Mouse (Mus musculus) thymus, adult 2 months (tissue): ENCODE results near the gene Siglecf.

Experiments used
- CTCF ChIP-seq: fragments of 200-500 bp; IDR thresholded peaks from 2 replicates; pipeline ENCODE4 v1.5.1; 2012; ENCODE audit warnings: mild to moderate bottlenecking, control low read depth, low read length, moderate library complexity, borderline replicate concordance; ENCODE audit not compliant: control insufficient read depth, poor library complexity, insufficient read depth; ENCODE audit errors: extremely low read depth
- POLR2A ChIP-seq: fragments of 200-500 bp; IDR thresholded peaks from 2 replicates; pipeline ENCODE4 v1.6.1; 2012; ENCODE audit warnings: mild to moderate bottlenecking, low read length, control low read depth, moderate library complexity; ENCODE audit not compliant: control insufficient read depth, poor library complexity, insufficient read depth; ENCODE audit errors: extremely low read depth

- TF ChIP-seq CTCF (no peak), POLR2A (no peak)
Observed at GRCm38 (mm10) chr7:43354893-43355835, 4.0 kb downstream of the Siglecf start.
